Mouse (Mus musculus): ENCODE data around the gene Ccdc92b. TPM values are rescaled to one million over a fixed set of nuclear protein-coding genes. Genes with fewer than 3 reads are reported as not detected.

Gene Ccdc92b
- polyA plus RNA-seq, 1 experiment from 2014 or later = 1.2 TPM

- Histone ChIP-seq H3K4me3 (no peak overlapping the region), H3K9me3 (no peaks in the 10 kb centered on the region), H3K36me3 (peaks cover 77% of the 10 kb centered on the region), H3K27me3 (ENCODE audit: insufficient read depth, poor library complexity, severe bottlenecking) (no peaks in the 10 kb centered on the region), H3K4me1 (replicated peaks) (no peaks in the 10 kb centered on the region), H3K27ac (no peak overlapping the region)
- WGBS = 90% methylated on average over 4 of the region's 4 CpGs
- no peak for DNase-seq (ENCODE audit: low spot score)
Measured at GRCm38 (mm10) chr11:74675156-74675555, 55.8 kb downstream of the Ccdc92b start.

Other genes starting within 250 kb of the Ccdc92b start
- 1.5 and 1.6 TPM in 2 replicates for gene Rap1gap2, start 8.7 kb upstream of the Ccdc92b start, polyA plus RNA-seq (2016; fragmentation: Nextera tagmentation; extraction: Ambion mirVana)
- 24.7 and 26.4 TPM in 2 replicates for gene Cluh, start 29.9 kb downstream of the Ccdc92b start, polyA plus RNA-seq (2016; fragmentation: Nextera tagmentation; extraction: Ambion mirVana)
- gene Pafah1b1, start 105.1 kb downstream of the Ccdc92b start, polyA plus RNA-seq (2016; fragmentation: Nextera tagmentation; extraction: Ambion mirVana) = 49.5 and 54.0 TPM in 2 replicates
- gene Mettl16, start 151.2 kb downstream of the Ccdc92b start, polyA plus RNA-seq (2016; fragmentation: Nextera tagmentation; extraction: Ambion mirVana) = 47.5 and 70.2 TPM in 2 replicates
- gene Mnt, start 211.3 kb downstream of the Ccdc92b start, polyA plus RNA-seq (2016; fragmentation: Nextera tagmentation; extraction: Ambion mirVana) = 5.4 and 7.4 TPM in 2 replicates

Measured in hindbrain, embryonic 10.5 days (tissue).